Mouse (Mus musculus) WW6 (cell line): ENCODE measurements around the gene Ccdc57.
"Not testable (repeated sequence)": the region's sequence is repeated elsewhere in the genome, so short reads cannot be mapped to it uniquely, and the experiment has no call there.

Source experiments
- DNase-seq: peaks from one replicate; pipeline ENCODE4 v3.0.0-alpha.2; 2013; ENCODE audit warnings: low read depth, low spot score

The Ccdc57 gene

DNA sequence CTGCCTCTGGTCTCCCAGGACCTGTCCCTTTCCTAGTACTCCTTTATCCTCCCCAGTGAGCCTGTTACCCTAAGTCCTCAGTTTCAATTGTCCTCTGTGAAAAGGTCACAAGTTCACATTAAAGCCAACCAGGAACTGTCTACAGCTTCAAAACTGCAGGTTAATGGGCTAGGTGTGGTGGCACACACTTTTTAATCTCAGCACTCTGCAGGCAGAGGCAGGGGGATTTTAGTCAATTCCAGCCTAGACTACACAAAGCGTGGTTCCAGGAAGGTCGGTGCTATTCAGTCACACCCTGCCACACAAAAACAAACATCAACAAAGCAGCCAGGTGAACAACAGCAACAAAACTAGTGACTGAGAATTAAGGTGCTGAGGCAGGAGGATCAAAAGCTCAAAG is 81.1 kb downstream of the Ccdc57 start:
- DNase-seq = no peak

- peak; percentile 65 for DNase-seq
Observed at GRCm38 (mm10) chr11:120851132-120851531, 81.5 kb downstream of the Ccdc57 start.

- DNase-seq = no peak
Observed at GRCm38 (mm10) chr11:120850331-120851030, 82.2 kb downstream of the Ccdc57 start.

- no peak for DNase-seq
Observed at GRCm38 (mm10) chr11:120846725-120847475, 85.8 kb downstream of the Ccdc57 start.

DNA sequence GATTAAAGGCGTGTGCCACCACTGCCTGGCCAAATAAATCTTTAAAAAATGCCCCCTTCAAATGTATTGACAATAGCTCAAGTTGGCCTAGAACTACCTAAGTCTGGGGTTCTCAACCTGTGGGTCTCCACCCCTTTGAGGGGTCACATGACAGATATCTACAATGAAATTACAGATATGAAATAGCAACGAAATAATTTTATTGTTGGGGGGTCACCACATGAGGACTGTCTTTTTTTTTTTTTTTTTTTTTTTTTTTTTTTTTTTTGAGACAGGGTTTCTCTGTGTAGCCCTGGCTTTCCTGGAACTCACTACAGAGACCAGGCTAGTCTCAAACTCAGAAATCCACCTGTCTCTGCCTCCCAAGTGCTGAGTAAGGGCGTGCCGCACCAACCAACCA is 88.3 kb downstream of the Ccdc57 start:
- no peak for DNase-seq

DNA sequence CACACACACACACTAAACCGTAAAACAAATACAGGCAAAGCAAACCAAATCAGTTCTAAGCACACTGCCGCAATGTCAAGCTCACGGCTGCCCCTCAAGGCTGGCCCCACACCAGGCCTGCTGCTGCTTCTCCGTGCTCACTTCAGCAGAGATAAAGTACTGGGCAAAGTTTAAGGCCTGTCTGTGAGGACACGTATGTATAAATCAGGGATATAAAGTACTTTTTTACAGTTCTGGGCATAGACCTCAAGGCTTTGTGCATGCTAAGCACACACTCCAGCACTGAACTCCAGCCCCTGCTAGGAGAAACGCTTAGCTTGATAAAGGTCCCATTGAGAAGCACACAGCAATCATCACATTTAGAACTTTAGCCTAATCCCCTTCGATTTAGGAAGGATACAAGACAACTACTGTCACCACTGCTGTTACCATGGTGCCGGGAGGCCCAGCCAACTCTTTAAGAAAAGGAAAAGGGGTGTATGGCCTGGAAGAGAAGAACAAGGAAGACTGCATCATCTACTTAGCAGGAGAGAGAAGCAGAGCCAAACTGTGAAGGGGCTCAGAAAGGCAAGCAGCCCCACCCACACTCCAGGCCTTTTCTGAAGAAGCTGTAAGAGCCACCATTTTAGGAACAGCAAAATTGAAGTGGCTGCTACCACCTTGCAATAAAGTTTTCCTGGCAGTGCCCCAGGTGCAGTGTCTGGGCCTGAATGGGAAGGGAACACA is 99.0 kb downstream of the Ccdc57 start:
- no peak for DNase-seq

- not testable (repeated sequence) for DNase-seq
Observed at GRCm38 (mm10) chr11:120832962-120833361, 99.7 kb downstream of the Ccdc57 start.

GRCm38 (mm10) chr11:120831659-120832440 is 100.8 kb downstream of the Ccdc57 start:
- DNase-seq = no peak

DNA sequence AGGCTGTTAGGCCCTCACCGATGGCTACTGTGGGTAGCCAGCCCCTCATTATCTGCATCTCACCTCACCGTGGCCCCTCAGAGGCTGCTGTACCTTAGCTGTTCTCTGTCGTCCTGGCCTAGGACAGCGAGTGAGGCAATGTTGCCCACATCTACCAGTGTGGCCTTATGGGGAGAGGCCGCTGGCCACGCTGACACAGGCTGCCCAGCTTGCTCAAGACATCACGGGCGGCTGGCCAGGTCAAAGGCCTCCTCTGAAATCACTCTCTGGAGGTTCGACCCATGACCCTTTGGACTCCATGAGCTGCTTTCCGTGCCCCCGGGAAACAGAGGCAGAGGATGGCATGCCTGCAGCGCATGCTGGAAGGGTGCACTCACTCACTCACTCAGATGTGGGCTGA is 102.0 kb downstream of the Ccdc57 start:
- no peak for DNase-seq

DNA sequence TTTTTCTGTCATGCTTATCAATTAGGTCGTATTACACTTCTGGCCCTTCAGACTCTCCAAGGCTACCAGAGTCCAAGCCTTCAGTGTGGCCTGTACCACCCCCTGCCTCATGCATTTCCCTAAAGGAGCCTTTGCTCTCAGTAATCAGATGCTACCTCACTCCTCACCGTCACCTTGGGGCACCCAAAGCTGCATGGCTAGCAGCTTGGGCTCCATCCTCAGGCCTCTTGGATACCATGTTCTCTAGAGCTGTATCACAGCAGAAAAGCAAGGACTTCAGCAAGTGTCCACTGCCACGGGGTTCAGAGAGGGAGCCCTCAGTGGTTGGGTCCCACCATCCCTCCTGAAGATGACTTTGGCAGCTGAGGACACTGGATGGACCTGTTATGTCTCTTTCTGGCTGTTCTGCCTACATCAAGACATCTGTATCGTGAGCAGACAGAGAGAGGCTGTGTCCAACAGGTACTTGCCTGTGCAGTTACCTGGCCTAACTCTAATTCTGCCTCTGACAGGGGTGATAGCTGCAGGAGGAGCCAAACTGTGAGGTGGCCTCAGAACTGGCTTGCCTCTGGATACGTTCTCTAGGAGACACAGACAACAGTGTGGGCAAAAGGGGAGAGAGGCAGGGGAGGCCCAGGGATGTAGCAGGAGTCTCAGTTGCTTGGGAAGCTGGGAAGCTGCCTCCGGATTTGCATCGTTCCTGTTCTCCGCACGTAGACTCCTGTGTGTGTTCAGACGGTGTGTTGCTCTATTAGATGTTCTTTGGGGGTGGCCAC is 102.7 kb downstream of the Ccdc57 start:
- DNase-seq = no peak

DNA sequence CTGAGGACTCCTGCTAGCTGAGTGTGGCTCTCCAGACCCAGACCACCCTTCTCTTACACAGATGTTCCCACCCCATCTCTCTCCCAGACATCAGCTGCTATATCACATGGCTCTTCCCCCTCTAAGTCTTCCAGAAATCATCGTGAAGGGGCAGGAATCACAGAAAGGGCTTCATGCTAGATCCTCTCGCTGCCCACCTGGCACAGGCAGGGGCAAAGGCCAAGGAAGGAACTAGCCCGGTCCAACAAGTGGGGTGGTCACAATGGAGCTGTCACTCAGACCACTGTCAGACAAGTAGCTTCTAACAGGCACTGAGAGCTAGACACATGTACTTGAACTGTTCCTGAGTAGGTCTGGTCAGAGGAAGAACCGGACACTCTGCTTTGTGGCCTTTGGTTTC is 104.3 kb downstream of the Ccdc57 start:
- no peak for DNase-seq

DNA sequence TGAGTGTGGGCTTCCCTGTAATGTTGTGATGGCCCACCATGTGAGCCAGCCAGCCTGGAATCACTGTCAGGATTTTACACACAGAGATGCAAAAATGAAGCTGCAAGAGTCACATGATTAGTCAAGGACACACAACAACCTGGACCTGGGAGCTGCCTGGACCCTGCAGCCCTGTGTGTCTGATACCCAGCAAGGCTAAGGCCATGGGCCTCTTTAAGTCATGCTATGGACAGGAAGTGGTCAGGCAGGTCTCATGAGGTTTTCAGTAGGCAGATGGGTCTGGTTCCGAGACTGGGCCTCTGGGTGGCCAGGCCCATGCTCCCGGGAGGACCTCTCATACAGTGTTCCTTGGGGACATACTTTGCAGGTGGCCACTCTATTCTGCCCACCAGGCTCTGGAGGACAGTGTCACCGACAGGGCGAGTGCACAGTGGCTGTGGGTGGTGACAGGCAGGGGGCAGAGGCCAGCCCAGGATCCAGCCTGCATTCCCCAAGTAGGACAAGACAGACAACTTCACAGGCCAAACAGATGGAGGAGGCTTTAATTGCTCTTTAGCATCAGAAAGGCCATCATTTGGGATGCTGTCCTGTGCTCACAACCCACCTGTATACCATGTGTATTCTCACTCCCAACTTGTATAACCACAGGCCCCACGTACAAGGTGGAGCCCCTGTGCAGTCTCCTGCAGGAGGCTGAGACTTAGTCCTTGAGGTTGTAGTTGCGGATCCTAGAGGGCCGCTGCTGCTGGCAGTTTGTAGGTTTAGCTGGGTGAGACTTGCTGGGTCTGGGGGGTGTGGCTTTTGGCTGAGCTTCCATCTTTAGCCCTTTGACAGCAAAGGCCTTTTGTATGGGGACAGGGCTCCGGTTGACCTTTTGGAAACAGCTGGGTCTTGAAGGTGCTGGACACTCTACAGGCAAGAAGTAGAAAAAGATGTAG is 106.4 kb downstream of the Ccdc57 start:
- DNase-seq = no peak

DNA sequence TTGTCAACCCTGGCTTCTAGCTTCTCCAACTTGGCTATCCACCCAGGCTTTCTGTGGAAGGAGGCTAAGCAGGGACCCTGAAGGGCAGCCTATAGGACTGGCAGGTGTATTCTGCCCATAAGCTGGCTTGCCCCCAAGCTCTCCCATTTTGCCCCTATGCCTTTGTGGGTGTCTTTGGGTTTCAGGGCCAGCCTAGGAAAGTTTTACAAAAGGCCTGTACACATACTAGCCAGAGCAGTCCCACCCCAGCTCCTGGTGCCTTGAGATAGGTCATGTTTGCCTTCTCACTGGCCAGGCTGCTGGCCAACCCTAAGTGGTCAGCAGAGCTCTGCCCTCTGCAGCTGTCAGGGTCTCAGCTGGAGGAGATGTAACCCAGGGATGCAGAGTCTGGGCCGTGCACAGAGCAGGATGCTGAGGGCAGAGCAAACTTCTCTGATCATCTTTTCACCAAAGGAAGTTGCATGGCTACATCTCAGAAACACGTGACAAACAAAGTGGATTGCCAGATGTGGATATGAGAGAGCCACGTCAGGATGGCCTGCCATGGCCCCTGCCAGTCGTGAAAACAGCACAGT is 107.3 kb downstream of the Ccdc57 start:
- no peak for DNase-seq

GRCm38 (mm10) chr11:120824787-120825288 is 107.8 kb downstream of the Ccdc57 start:
- DNase-seq = no peak

GRCm38 (mm10) chr11:120823956-120824786 is 108.5 kb downstream of the Ccdc57 start, which contains the start of gene Fasn:
TSS of gene Fasn (minus strand) at chr11:120824547.
- peak; percentile 93 for DNase-seq

DNA sequence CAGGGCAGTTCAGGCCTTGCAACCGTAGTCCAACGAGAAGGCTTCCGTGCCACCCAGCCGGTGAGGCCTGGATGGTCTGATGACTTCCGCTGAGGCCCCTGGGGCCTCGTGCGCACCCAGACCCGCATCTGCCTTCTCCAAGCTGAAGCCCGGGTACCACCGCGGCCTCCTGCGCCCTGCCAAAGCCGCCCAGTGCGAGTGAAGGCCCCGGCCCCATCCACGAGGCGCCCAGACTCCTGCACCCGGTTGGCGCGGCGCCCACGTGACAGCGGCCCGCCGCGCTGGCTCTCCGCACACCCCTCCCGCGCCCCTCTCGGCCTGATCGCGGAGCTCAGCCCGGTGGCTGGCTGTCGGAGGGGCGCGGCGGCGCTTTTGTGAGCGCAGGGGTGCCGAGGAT is 109.1 kb downstream of the Ccdc57 start:
- DNase-seq = no peak

GRCm38 (mm10) chr11:120822831-120823550 is 109.7 kb downstream of the Ccdc57 start:
- no peak for DNase-seq

- no peak for DNase-seq
Observed at GRCm38 (mm10) chr11:120822321-120822720, 110.4 kb downstream of the Ccdc57 start.
